Mouse (Mus musculus) T-cell, adult 2 months (primary cell): ENCODE data around the gene Fam205c.
A peak's percentile ranks its signal among the peaks of the same experiment; 100 is the strongest.
"Not testable (repeated sequence)": the region's sequence is repeated elsewhere in the genome, so short reads cannot be mapped to it uniquely, and the experiment has no call there.

Experiments used
- DNase-seq: peaks from one replicate; pipeline ENCODE4 v3.0.0; 2022; ENCODE audit warnings: low spot score

Gene Fam205c

DNA sequence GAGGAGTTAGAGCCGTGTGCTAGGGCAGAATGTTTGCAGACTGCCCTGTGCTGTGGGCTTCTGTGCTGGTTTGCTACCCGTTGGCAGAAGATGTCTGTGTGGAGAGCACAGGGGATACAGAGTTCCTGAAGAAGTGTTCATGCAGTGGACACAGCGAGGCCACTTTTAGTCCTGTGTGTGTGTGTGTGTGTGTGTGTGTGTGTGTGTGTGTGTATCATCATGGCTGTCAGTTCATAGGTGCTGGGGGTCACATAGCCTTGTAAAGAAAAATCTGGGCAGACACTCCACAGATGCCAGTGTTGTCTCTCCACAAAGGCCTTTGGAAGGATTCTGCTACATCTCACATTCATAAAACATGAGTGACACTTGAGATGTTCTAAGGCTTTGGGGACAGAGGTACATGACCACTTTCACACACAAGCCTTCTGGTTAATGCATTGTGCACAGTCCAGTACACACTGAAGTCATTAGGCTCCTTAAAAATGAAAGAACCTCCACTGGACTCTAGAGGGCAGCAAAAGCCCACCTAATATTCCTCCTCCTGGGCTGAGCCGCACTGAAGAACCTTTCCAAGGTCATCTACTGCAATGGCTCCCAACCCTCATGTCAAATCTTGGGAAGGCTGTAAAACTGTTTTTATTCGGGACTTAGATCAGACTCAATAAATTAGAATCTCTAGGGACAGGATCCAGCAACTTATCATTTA lies 2.7 kb upstream of the Fam205c start:
- DNase-seq = peak; percentile 32

DNA sequence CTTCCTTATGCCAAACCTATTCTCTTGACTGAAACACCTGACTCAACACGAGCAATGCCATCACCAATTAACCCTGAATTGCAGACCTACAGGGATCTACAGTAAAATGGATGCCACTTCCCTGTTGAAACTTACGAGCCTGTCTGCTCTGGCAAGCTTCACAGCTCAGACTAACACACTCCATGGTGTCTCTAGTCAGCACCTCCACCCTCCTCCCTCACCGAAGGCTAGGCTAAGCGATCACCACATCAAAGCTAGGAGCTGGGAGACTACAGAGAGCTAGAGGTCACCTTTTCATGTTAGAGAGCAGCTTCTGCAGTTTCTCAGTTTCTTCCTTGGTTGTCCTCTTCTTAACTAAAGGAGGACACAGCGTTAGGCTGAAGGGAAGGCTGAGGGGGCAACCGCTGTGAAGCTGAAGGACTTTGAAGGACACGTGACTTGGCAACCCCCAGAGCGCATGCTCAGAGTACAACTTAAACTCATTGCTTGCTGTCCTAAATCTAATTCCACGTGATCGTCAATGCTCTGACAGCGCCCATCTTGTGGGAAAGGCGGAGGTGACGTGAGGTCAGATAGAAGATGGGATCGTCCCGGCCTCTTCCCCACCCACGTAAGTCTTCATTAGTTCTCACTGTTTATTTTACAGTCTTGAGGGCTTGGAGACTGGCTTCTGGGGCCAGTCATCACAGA lies 1.1 kb downstream of the Fam205c start:
- DNase-seq = no peak

DNA sequence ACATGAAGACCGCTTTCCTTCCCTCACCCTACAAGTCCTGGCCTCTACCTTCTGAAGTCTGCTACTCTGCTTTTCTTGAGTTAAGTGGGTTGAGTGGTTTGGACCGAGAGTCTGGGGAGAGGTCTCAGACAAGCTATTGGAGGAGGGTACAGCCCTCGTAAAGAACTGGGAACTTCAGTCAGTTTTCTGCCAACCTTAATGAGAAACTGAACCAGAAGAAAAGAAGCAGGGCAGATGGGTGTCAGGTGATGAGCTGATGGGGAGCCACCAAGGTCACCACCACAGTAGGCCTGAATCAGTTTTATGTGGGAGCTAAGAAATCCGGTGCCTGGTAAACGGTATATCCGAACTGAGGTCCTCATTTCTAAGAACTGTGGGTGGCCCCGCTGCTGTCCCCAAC lies 1.9 kb downstream of the Fam205c start:
- DNase-seq = no peak

DNA sequence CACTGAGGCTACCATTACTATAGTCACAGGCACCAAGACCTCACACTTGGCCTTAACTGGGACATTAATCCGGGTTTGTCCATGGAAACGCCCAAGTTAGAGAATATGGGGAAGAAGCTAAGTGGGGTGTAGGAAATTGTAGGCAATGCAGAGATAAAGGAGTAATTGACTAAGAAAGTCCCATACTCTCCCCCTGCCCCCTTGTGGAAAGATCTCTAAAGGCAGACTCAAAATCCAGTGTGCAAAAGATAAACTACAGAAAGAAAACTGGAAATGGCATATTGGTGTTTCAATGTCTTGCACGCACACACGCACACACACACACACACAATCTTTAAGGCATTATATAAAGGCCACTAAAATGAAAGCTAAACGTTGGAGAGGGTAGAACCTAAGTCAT lies 3.3 kb downstream of the Fam205c start:
- DNase-seq = no peak

DNA sequence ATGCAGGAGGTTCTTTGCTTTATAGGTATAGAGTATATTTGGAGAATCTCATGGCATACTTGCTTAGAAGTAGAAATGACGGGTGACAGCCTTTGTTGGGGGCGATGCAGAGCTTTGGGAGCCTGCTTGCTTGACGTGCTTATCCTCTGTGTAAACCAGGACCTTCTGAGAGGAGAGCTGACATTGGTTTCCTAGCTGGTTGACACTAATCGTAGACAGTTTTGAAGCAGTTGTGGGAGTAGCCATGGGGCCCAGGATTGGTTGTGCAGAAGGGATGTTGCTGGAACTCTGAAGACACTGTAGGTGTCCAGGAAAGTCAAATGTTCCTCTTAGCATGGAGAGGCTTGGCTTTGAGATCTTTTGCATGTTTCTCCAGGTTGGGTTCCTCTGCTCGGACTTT lies 5.8 kb downstream of the Fam205c start:
- DNase-seq = no peak

DNA sequence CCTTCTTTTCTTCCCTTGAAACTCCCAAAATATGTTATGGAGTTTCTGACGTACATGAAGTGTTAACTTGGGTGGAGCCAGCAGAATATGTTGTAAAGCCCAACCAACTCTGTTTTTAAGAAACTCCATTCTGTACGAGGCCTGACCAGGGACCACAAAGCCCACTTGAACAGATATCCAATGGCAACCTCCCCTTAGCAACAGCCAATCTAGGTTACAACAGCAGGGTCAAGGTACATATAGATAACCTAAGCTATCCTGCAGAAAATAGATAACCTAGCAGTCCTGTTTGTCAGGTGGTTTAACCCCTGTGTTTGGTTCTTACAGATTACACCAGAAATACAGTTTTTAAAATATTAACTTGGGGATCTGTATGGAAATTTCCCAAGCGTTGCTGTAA lies 6.6 kb downstream of the Fam205c start:
- DNase-seq = no peak

DNA sequence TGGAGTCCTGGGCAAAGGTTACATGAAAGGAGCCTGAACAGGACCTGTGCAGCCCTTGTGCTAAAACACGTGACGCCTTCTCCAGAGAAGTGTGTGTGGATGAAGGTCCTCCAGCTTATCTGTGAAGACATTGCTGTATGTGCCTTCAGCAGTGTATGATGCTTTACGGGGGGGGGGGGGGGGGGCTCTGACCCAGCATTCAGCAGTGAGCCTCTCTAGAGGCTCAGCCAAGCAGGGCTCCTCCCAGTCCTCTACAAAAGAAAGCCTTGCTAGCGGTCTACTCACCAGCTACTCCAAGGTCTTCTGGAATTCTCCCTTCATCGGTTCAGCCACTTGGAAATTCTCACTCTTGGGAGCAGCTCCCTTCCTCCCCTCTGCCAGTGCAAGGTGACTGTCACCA lies 10.5 kb downstream of the Fam205c start:
- DNase-seq = not testable (repeated sequence)

DNA sequence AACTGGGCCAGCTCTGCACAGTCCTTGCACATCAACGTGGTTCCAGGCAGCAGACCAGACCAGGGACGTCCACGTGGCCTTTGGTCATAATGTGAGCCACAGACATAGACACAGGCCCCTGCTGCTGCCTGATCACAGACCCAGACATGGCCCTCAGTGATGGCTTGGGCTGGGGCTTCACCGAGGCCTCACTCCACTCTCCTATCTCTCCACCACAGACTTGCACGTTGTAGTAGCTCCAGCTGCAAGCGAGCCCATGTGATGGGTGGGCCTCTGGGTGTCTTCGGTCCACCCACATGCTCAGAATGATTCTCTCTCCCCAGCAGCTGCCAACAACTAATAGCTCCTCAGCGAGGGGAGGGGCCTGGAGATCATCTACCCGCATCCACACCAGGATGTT lies 13.6 kb downstream of the Fam205c start:
- not testable (repeated sequence) for DNase-seq

DNA sequence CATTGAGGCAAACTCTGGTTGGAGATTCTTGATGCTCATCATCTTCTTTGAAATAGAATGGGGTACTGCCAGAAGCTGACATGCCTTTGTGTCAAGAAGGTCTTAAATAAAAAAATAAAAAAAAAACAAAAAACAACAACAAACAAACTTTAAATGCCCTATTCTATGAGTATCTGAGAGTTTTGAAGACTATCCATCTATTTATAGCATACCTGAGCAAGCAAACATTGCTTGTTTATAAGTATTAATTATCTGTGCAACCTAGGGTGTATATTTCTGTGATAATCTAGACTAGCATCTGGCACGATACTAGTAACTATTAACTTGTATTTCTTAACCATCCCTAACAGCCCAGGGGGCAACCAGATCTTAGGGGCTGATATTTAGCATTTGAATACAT lies 17.4 kb downstream of the Fam205c start, which contains the start of gene Gm12394:
Gm12394 (minus strand) TSS at position 101 of the 400 bp plus-strand sequence.
- not testable (repeated sequence) for DNase-seq

DNA sequence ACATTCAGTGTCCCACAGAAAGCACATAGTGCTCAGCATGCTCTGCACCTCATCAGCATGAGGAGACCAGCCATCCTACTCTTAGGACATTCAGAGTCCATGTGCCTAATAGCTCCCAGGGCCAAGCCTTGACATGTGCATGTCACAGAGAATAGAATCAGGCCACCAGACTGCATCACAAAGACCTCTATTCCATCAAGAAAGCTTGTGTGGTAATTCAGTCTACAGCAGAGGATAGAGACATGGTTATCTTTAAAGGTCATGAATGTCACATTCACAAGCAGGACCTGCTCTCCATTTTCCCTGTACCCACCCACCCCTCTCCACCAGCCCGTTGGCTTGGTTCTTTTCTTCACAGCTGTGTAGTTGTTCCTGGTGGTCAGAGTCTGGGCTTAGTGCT lies 20.2 kb downstream of the Fam205c start, which contains the start of gene Fam205a1:
Fam205a1 (minus strand) TSS at position 101 of the 400 bp plus-strand sequence.
- not testable (repeated sequence) for DNase-seq
